Comparison of ENCODE assay signal across 8 mouse cellular contexts in the genomic region with DNA sequence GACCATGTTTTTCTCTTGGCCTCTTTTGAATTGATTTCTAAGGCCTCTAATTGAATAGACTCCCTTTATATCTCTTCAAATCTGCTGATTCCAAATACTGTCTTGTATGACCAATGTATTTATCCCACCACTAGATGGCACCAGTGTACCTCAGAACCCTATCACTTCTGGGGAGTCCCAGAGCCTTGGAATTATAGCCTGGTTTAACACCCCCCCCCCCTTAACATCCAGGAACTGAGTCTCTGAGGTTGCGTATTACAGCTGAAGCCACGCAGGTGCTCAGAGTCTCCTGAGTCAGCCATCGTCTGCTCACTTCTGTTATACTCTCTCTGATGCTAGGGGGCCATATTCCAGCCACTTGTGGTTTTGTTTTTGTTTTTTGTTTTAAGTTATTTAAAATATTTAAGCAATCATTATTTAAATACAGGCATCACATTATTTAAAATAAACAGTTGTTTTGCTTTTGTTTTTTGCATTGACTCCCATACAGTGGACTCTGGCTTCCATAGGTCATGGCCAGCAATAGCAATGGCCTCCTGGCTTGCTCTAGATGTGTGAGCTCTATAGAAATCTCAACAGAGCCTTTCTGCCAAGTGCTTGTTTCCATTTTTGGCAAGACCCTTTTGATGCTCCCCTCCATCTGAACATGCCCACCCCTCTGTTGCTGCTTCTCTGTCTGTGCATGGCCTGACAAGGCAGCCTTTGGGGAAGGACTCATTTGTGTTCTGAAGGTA.
DNase-seq lines count a peak whose midpoint lies in the region; ATAC-seq and TF ChIP-seq lines count a peak whose summit lies in the region.

No protein-coding gene starts in this region.

- WGBS in heart, embryonic 16.5 days: 43% methylated on average over 3 of the region's 3 CpGs
- 51% methylated on average over 3 of the region's 3 CpGs for WGBS in midbrain, postnatal 0 days

- no peaks in the 10 kb centered on the region for H3K27me3 ChIP-seq in heart, embryonic 16.5 days (ENCODE audit: control insufficient read depth, insufficient read depth, low read length)
- H3K27me3 ChIP-seq in midbrain, postnatal 0 days (ENCODE audit: insufficient read depth, low read length): no peaks in the 10 kb centered on the region

- H3K27ac ChIP-seq in cortical plate, adult 2 months (ENCODE audit: insufficient read depth, low read length): no peak overlapping the region
- H3K27ac ChIP-seq in heart, embryonic 16.5 days (ENCODE audit: low read length): no peak overlapping the region
- H3K27ac ChIP-seq in midbrain, postnatal 0 days (ENCODE audit: low read depth, low read length): no peak overlapping the region

- TF ChIP-seq CTCF in cortical plate, adult 2 months (IDR thresholded peaks at IDR 0.05; ENCODE audit: extremely low read depth, insufficient read depth, low read length): peak; percentile 50; the same call in 1 of the 2 replicates
- TF ChIP-seq CTCF in midbrain, postnatal 0 days (IDR thresholded peaks at IDR 0.05): peak; percentile 80

- H3K36me3 ChIP-seq in heart, embryonic 16.5 days (ENCODE audit: control insufficient read depth, insufficient read depth): no peaks in the 10 kb centered on the region
- no peaks in the 10 kb centered on the region for H3K36me3 ChIP-seq in midbrain, postnatal 0 days (ENCODE audit: insufficient read depth, low read length)

- H3K4me3 ChIP-seq in cortical plate, adult 2 months (ENCODE audit: insufficient read depth, low read length): no peak overlapping the region
- H3K4me3 ChIP-seq in heart, embryonic 16.5 days (ENCODE audit: low read length): no peak overlapping the region
- no peak overlapping the region for H3K4me3 ChIP-seq in midbrain, postnatal 0 days (ENCODE audit: low read depth, low read length)

- no peak overlapping the region for H3K4me2 ChIP-seq in heart, embryonic 16.5 days (ENCODE audit: low read depth, low read length)
- H3K4me2 ChIP-seq in midbrain, postnatal 0 days (ENCODE audit: low read depth, low read length, poor library complexity, severe bottlenecking): no peak overlapping the region

- DNase-seq in layer of hippocampus, adult 11-12 months (ENCODE audit: low spot score): peak; percentile 13
- DNase-seq in layer of hippocampus, adult 8-10 months (ENCODE audit: low spot score in 2 of 2): no peak
- peak; percentile 81 for DNase-seq in ES-CJ7 (ENCODE audit: low read depth, low spot score)
- DNase-seq in layer of hippocampus, postnatal 14 days (ENCODE audit: low spot score in 2 of 2): peak; percentile 8 to 63
- peak; percentile 74 for DNase-seq in midbrain, postnatal 0 days (ENCODE audit: low spot score)
- DNase-seq in right cerebral cortex, postnatal 4 days: no peak

- H3K9ac ChIP-seq in heart, embryonic 16.5 days (ENCODE audit: low read length): no peak overlapping the region
- no peak overlapping the region for H3K9ac ChIP-seq in midbrain, postnatal 0 days (replicated peaks; ENCODE audit: low read length, poor library complexity, severe bottlenecking)

- ATAC-seq in heart, embryonic 16.5 days (replicated peaks; ENCODE audit: extremely low read depth, insufficient read depth, low FRiP score): peak; percentile 76; the same call in 1 of the 2 replicates
- ATAC-seq in midbrain, postnatal 0 days (ENCODE audit: low FRiP score): no peak

- H3K9me3 ChIP-seq in heart, embryonic 16.5 days (replicated peaks; ENCODE audit: control insufficient read depth, low read length): no peaks in the 10 kb centered on the region
- H3K9me3 ChIP-seq in midbrain, postnatal 0 days (ENCODE audit: low read length): no peaks in the 10 kb centered on the region

- TF ChIP-seq POLR2A in cortical plate, adult 2 months (IDR thresholded peaks at IDR 0.05; ENCODE audit: extremely low read depth, insufficient read depth, low read length): no peak

- H3K4me1 ChIP-seq in cortical plate, adult 2 months (ENCODE audit: control insufficient read depth, insufficient read depth, low read length): no peaks in the 10 kb centered on the region
- H3K4me1 ChIP-seq in heart, embryonic 16.5 days (ENCODE audit: control insufficient read depth, insufficient read depth, low read length): 0 out of 2 replicates have a peak, but pooled peaks cover 3% of the 10 kb centered on the region
- H3K4me1 ChIP-seq in midbrain, postnatal 0 days (ENCODE audit: insufficient read depth, low read length): no peaks in the 10 kb centered on the region

Comparison
In these comparisons a context has a peak if more than half of its experiments do, and no peak if none do; other contexts are left out.
1. DNase-seq: peak in layer of hippocampus, adult 11-12 months (single experiment), ES-CJ7 (single experiment), layer of hippocampus, postnatal 14 days (2 of 2) and midbrain, postnatal 0 days (single experiment); none in layer of hippocampus, adult 8-10 months (0 of 2) and right cerebral cortex, postnatal 4 days (single experiment).